Mouse (Mus musculus) embryo, embryonic 10 days (tissue): Measurements from ENCODE around the gene Maz.
A peak's percentile ranks its signal among the peaks of the same experiment; 100 is the strongest.

Experiments used
- DNase-seq: peaks from one replicate; pipeline ENCODE4 v3.0.0-alpha.2; 2015; ENCODE audit warnings: low spot score

Maz gene

DNA sequence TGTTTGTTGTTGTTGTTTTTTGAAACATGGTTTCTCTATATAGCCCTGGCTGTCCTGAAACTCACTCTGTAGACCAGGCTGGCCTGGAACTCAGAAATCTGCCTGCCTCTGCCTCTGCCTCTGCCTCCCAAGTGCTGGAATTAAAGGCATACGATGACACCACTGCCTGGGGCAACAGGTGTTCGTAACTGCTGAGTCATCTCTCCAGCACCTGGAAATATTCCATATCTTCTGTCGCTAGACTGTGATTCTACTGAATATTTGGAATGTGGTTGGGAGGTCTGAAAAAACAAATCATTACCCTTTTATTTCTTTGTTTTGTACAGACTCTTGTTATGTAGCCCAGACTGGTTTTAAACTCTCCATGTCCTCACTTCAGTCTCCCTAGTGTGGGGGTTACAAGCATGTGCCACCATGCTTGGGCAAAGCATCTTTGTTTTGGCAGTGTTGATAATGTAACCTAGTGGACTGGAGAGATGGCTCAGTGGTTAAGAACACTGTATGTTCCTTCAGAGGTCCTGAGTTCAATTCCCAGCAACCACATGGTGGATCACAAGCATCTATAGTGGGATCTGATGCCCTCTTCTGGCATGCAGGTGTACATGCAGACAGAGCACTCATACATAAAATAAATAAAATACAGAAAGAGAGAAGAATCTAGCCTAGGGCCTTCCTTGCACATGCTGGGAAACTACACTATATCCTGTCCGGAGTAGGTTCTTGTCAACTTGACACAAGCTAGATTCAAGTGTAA is 22.5 kb downstream of the Maz start:
- no peak for DNase-seq

DNA sequence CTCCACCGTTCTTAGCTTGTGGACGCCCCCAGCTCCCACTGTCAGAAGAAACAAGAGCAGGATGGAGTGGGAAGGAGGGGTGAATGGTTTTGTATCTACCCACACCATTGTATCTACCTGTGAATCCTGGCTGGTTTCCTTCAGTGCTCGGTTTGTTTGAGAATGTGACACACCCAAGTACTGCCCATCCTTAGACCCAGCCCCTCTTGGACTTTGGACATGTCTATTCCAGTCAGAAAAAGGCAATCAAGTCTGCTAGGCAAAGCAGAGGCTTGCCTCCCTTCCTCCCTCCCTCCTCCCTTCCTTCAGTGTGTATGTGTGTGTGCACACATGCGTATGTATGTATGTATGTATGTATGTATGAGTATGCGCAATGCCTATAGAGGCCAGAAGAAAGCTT is 23.2 kb downstream of the Maz start:
- no peak for DNase-seq

DNA sequence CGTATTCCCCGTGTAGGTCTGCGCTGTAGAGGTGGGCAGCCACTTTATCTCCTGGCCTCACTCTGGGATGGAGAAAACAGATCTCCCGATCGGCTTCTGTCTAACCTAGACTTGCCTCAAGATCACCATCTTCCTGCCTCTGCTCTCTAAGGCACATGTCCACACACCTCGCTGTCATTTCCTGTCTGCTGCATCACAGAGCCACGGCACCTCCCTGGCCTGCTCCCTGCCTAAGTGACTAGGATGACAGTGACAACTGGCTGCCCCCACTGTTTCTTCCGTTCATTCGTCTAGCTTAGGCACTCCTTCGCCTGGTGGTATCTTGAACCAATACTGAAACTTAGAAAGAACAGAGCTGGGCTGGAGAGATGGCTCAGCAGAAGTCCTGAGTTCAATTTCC is 27.3 kb downstream of the Maz start:
- no peak for DNase-seq

DNA sequence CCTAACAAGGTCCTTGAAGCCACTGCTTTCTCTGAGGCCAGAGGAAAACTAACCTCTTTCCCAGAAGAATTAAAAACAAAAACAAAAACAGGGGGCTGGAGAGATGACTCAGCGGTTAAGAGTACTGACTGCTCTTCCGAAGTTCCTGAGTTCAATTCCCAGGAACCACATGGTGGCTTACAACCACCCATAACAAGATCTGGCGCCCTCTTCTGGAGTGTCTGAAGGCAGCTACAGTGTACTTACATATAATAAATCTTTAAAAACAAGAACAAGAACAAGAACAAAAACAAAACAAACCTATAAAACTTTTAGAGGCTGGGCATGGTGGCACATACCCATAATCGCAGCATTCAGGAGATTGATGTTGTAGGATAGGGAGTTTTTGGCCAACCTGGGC is 30.4 kb downstream of the Maz start:
- DNase-seq = no peak

DNA sequence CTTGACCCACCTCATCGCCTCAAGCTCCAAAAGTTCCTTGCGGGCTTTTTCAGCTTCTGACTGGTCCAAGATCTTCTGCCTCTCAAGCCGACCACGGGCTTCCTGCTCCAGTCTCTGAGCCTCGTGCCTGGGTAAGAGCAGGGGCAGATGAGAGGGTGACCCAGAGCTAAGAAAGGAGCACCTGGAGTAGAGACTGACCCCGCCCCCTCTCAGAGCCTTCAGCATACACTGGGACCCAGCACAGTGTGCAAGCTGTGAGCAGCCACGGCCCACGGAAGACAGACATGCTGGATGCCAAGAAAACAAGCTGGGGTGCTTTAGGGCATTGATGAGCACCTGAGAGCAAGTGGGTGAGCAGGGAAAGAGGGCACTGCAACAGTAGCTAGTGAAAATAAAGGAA is 38.0 kb downstream of the Maz start:
- no peak for DNase-seq

DNA sequence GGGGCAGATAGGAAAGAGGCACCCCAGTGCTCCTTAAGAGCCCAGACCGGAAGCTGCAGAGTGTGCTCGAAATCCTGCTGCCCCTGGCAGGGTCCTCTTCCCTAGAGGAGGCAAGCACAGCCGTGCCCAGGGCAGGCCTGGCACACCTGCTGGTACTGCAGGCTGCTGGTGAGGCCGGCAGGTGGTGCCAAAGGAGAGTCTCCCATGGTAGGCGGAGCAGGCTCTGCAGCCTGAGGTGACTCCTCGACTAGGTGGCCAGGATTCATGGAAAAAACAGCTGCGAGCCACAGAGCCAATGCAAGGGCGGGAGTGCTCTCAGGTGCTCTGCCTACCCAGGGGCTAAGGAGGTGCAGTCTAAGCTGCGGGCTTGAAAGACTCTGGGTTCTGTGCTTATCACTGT is 40.5 kb downstream of the Maz start:
- DNase-seq = no peak

DNA sequence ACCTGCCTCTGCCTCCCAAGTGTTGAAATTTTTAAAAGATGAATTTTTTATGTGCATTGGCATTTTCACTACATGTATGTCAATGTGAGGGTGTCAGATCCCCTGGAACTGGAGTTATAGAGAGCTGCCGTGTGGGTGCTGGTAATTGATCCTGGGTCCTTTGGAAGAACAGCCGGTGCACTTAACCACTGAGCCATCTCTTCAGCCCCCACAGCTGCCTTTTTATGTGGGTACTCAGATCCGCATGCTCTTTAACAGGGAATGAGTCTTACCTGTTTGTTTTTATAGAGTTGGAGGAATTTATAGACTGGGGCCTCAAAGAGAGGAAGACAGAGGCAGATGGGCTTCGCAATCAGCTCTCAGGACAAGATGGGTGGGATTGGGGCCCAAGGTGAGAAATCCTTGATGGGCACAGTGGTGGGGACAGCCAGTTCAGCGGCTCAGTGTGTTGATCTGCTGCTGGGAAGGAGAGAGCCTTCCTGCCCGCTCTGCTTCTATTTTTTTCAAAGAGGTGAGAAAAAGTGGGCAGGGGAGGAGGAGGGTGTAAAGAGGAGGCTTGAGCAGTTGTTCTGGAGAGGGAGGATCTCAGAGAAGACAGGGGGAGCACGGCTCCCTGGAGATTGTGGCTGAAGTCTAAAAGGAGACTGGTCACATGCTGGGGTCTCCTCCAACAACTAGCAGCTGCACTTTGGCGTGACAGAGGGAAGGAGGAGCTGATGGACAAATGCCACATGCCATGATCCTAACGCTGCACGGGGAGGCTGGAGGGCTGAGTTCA is 42.0 kb downstream of the Maz start:
- no peak for DNase-seq

DNA sequence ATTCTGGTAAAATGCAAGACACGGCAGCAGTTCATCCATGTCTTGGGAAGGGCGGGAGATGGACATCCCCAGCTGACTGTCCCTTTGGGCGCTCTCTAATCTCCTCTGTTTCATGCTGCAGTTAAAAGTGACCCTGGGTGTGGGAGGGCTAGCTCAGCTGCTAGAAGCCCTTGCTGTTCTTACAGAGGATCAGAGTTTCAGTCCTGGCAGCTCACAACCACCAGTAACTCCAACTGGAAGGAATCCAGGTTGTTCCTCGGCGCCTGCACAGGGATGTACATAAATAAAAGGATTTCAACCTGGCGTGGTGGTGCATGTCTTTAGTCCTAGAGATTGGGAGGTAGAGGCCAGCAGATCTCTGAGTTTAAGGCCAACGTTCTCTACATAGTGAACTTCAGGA is 43.7 kb downstream of the Maz start:
- DNase-seq = no peak

DNA sequence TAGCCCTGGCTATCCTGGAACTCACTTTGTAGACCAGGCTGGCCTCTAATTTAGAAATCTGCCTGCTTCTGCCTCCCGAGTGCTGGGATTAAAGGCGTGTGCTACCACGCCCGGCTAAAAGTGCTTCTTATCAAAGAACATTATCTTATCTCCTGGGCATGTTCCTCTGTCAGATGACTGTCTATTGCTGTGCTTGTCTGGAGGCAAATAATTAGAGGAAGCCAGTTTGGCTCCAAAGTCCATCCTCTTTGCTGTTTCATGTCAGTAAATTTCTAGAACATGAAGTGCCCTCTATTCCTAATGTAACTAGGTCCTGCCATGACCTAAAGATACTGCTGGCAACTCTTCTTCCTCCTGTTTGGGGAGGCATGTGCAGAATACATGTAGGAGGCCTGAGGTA is 44.8 kb downstream of the Maz start:
- no peak for DNase-seq

DNA sequence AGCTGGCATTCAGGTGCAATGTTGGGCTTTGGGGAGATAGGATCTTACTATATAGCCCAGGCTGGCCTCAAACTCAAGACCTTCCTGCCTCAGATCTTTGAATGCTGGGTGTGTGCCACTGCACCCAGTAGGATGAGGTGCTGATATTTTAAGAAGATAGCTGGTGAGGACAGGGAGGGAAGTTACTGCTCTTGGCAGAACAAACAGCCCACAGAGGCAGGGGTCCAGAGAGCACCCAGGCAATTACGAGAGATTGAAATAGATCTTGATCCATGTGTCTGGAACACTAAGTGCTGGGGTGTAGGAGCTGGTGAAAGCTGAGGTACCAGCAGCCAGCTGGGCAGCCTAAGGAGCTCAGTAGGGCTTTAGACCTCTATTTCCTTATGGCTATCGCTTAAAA is 45.2 kb downstream of the Maz start:
- no peak for DNase-seq

DNA sequence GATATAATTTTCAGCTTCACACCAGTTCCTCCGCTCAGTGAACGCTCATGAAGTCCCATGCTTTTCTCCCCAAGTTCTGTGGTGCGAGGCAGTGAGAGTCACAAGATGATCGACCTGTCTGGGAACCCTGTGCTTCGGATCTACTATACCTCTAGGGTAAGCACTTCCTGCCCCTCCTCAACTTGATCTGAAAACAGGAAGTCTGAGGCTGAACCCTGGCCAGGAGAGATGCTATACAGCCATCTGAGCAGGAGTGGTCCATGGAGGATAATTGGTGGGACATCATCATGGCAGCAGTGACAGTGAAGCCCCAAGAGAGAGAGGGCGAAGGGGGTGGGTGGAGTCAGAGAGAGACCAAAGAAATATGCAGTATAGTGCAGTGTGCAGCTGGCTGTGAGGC is 48.0 kb downstream of the Maz start:
- no peak for DNase-seq

DNA sequence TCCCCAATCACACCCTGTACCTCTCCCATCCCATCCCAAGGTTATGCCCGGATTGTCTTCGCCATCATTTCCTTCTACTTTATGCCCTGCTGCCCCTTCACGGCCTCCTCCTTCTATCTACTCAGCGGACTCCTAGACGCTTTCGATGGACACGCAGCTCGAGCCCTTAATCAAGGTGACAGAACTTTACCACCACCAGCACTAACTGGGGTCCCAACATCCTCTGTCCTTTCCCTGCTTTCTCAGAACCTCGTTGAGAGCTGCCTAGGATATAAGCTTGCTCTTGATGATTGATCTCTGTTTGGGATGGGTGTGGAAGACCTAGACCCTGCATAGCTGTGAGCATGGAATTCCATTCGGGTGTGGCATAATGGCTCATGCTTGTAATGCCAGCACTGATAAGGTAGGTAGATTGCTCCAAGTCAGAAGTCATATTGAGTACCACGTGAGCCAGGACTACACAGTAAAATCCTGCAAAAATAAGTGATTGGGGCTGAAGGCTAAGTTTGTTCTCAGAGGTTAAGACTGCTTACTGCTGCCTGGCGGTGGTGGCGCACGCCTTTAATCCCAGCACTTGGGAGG is 49.9 kb downstream of the Maz start:
- DNase-seq = no peak

DNA sequence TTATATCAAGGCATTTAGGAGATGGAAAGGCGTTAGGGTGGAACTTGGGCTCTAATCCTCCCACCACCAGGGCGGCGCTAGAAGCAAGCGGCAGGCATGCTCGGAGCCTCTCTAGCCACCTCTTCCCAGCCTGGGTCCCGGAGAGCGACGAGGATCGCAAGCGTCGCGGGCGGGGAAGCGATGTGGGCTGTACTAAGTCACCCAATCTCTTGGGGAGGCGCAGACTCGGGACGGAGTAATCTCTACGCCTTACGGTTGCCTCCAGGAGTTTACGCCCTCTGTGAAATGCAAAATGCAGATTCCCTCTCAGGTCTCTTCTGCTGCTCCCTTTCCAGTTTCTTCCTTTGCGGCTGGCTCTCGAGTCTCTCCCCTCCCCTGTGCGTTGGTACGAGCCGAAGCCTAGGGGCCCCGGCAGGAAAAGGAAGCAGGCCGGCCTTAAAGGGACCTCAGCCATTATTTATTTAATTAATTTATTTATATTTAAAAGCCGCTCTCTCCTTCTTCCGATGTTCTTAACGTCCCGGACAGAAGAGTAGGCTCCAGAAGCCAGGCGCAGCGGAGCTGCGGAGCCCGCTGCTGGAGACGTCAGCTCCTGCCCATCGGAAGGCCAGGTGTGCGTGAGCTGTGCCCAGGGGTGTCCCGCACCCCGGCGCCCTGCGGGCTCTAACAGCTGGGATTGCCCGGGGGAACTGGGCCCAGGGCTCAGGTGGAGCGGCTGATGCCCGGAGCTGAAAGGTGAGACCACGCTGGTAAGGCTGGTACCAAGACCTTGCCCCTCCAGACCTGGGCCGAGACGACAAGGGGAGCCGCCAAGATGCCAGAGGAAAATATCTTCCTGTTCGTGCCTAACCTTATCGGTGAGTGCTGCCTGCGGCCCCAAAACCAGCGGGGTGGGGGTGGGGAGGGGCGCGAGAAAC is 50.6 kb downstream of the Maz start, which contains the start of gene Cdiptos:
Cdiptos (minus strand) TSS at position 149 of the 917 bp plus-strand sequence.
- peak; percentile 99 for DNase-seq

DNA sequence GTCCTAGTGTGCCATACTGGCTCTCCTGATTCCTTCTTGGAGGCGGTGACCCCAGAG is 51.1 kb downstream of the Maz start, which contains the start of gene Cdipt:
Cdipt (plus strand) TSS at position 22 of the 57 bp plus-strand sequence.
- DNase-seq = no peak

DNA sequence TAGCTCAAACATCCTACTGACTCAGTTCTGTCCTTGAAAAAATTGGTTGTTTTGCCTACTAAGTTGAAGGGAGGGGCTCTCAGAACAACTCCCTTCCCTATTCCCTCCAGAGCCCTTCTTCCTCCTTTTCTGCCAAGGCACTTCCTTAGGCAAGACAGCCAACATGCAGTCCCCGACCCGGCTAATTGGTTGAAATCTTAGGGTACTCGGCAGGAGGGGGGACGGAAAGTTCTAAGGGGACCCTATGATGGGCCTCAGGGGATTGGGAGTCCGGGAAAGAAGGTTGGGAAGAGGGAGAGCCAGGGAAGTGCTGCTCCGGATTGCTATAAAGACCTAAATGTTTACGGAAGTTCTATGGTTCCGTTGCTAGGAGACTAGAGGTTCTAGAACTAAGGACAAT is 51.3 kb downstream of the Maz start:
- DNase-seq = no peak
